Mouse (Mus musculus) liver, embryonic 14.5 days (tissue): Measurements from ENCODE around the gene Tarbp2. TPM values are rescaled to one million over a fixed set of nuclear protein-coding genes. Genes with fewer than 3 reads are reported as not detected.

Experiments used
- ATAC-seq: fragments of 200-750 bp; cut with Nextera tagmentation; 2 replicates; pipeline ENCODE4 v1.8.0; 2017; ENCODE audit warnings: moderate number of reproducible peaks, mild to moderate bottlenecking, moderate library complexity; ENCODE audit not compliant: insufficient read depth
- DNase-seq, 3 experiments: peaks; one replicate each; pipeline ENCODE4 v3.0.0-alpha.2; 2012 to 2013; ENCODE audit warnings: low read depth in 3 of 3, low spot score in 3 of 3
- H3K27ac ChIP-seq: fragments of 300-500 bp; sonication (generic); 2 replicates; pipeline ENCODE4 v1.5.1; 2014; ENCODE audit warnings: moderate library complexity, mild to moderate bottlenecking, control low read depth, inconsistent platforms
- H3K27me3 ChIP-seq: fragments of 300-500 bp; sonication (generic); 2 replicates; pipeline ENCODE4 v1.6.1; 2014; ENCODE audit warnings: mild to moderate bottlenecking, low read length, moderate library complexity; ENCODE audit not compliant: control insufficient read depth, insufficient read depth
- H3K36me3 ChIP-seq: fragments of 300-500 bp; sonication (generic); replicated peaks from 2 replicates; pipeline ENCODE4 v1.6.1; 2014; ENCODE audit warnings: low read depth; ENCODE audit not compliant: control insufficient read depth, insufficient read depth
- H3K4me1 ChIP-seq, 2 experiments: fragments of 200-500 bp in 1 of 2; fragments of 300-500 bp in 1 of 2; sonication (generic) in 1 of 2; replicated peaks; 2 replicates each; pipeline ENCODE4 v1.6.1; 2012 to 2014; ENCODE audit warnings: antibody characterized with exemption in 1 of 2, inconsistent platforms in 1 of 2, low read length in 1 of 2; ENCODE audit not compliant: control insufficient read depth in 2 of 2, insufficient read depth in 2 of 2
- H3K4me2 ChIP-seq: fragments of 300-500 bp; sonication (generic); 2 replicates; pipeline ENCODE4 v1.6.1; 2014; ENCODE audit warnings: low read depth, mild to moderate bottlenecking, control low read depth, moderate library complexity
- H3K4me3 ChIP-seq, 2 experiments: fragments of 200-500 bp in 1 of 2; fragments of 300-500 bp in 1 of 2; sonication (generic) in 1 of 2; 2 replicates each; pipeline ENCODE4 v1.5.1; 2012 to 2014; ENCODE audit warnings: low read depth in 2 of 2, low read length in 2 of 2, mild to moderate bottlenecking in 2 of 2, control low read depth in 1 of 2, inconsistent platforms in 1 of 2, moderate library complexity in 1 of 2; ENCODE audit not compliant: insufficient read depth in 1 of 2
- H3K9ac ChIP-seq: fragments of 300-500 bp; sonication (generic); replicated peaks from 2 replicates; pipeline ENCODE4 v1.6.1; 2014; ENCODE audit warnings: mild to moderate bottlenecking, control low read depth, moderate library complexity
- H3K9me3 ChIP-seq: fragments of 300-500 bp; sonication (generic); 2 replicates; pipeline ENCODE4 v1.6.1; 2016; ENCODE audit warnings: low read length, mixed read lengths; ENCODE audit not compliant: control insufficient read depth
- CTCF ChIP-seq: IDR thresholded peaks from 2 replicates; pipeline ENCODE4 v1.5.1; 2016; ENCODE audit warnings: antibody characterized with exemption, low read depth, control low read depth
- EP300 ChIP-seq: IDR thresholded peaks from 2 replicates; pipeline ENCODE4 v1.6.1; 2016; ENCODE audit warnings: antibody characterized with exemption, low read depth
- whole genome bisulfite sequencing: fragments of 180-500 bp; shearing (Covaris S2); extraction: QIAGEN DNeasy Blood & Tissue Kit; methylation state at CpG from one replicate; pipeline ENCODE4 v1.1.7; 2014; ENCODE audit not compliant: insufficient replicate concordance; 5-methylcytosine and 5-hydroxymethylcytosine counted together
- polyA plus RNA-seq, 2 experiments: library from polyadenylated mRNA; depleted of rRNA in 1 of 2; stranded (reverse) in 1 of 2; unstranded in 1 of 2; fragments of >200 nt; fragmentation: Nextera tagmentation in 1 of 2; extraction: Ambion mirVana in 1 of 2; gene quantifications; 2 replicates each; pipeline versions ENCODE4 v1.2.1 to v1.2.3; 2012 to 2014

Gene Tarbp2
- polyA plus RNA-seq, 2 experiments = 31.5 to 39.6 TPM

DNA sequence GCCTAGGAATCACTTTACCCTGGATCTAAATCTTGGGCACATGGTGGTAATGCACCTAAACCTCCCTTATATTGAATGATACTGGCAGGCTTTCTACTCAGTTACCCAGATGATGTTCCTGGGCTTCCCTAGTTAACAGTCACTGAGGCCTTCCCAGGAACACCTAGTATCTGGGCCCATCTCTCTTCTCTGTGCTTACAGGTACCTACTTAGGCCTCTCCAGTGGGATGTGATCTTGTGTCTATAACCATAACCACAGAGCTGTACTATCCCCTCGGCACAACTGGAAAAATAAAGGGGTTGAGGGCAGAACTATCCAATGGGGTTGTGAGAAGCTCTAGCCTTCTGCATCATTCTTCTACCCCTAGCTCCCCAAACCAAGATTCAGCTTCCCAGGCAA lies 11.1 kb upstream of the Tarbp2 start:
- 64% methylated on average over 1 of the region's 1 CpGs for WGBS

DNA sequence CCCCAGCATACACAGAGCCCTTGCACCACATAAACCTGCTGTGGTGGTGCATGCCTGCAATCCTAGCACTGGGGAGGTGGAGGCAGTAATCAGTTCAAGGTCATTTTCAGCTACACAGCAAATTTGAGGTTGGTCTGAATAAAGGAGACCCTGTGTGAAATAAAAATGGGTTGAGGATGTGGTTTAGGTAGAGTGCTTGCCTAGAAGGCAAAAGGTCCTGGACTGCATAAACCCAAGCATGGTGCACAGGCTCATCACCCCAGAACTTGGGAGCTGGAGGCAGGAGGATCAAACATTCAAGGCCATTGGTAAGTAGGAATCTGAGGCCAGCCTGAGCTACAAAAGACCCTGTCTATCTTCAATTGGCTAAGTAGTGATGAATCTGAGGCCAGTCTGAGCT lies 10.4 kb upstream of the Tarbp2 start:
- H3K27ac ChIP-seq = no peak overlapping the region
- no peak overlapping the region for H3K4me2 ChIP-seq
- no peak overlapping the region for H3K4me3 ChIP-seq
- no peak overlapping the region for H3K9ac ChIP-seq
- H3K4me1 ChIP-seq = peaks cover 2 to 7% of the 10 kb centered on the region in 2 experiments; a peak in 3 of 4 replicates
- TF ChIP-seq CTCF (no peak), EP300 (no peak)
- no peaks in the 10 kb centered on the region for H3K9me3 ChIP-seq
- ATAC-seq = no peak
- H3K36me3 ChIP-seq = peaks cover 13% of the 10 kb centered on the region
- no peaks in the 10 kb centered on the region; the same call in 1 of the 2 replicates for H3K27me3 ChIP-seq
- no peak for DNase-seq

More for the DNA sequence above, 11.1 kb upstream of the Tarbp2 start:
- no peak for DNase-seq
- Histone ChIP-seq H3K4me2 (no peak overlapping the region), H3K27ac (no peak overlapping the region), H3K36me3 (peaks cover 17% of the 10 kb centered on the region), H3K27me3 (no peaks in the 10 kb centered on the region; the same call in 1 of the 2 replicates), H3K9me3 (no peaks in the 10 kb centered on the region), H3K4me1 (peaks cover 2 to 7% of the 10 kb centered on the region in 2 experiments), H3K4me3 (no peak overlapping the region), H3K9ac (no peak overlapping the region)
- ATAC-seq = no peak
- TF ChIP-seq CTCF = no peak
- TF ChIP-seq EP300 = no peak

DNA sequence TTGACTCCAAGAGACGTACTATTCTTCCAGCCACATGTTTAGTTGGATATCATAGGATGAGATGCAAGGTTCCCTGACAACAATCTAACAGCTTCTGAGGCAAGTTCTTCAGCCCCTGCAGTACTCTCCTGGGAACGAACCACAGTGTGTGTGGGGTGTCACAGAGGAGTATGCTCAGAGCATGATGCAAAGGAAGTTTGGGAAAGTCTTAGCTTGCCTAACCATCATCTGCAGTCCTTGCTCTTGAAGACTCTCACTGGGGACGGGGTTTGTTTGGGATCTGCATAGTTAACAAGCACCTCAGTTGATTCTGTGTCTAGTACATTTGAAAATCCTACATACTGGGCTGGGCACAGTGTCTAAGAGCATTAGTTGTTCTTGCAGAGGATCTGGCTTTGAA lies 9.7 kb upstream of the Tarbp2 start:
- peaks cover 2 to 7% of the 10 kb centered on the region in 2 experiments; a peak in 3 of 4 replicates for H3K4me1 ChIP-seq
- H3K27ac ChIP-seq = no peak overlapping the region
- no peaks in the 10 kb centered on the region; the same call in 1 of the 2 replicates for H3K27me3 ChIP-seq
- no peak overlapping the region for H3K9ac ChIP-seq
- TF ChIP-seq CTCF (no peak), EP300 (no peak)
- no peak overlapping the region for H3K4me2 ChIP-seq
- ATAC-seq (no peak), DNase-seq (no peak)
- no peaks in the 10 kb centered on the region for H3K9me3 ChIP-seq
- WGBS = 61% methylated on average over 3 of the region's 3 CpGs
- H3K4me3 ChIP-seq = no peak overlapping the region
- peaks cover 7% of the 10 kb centered on the region; the same call in 1 of the 2 replicates for H3K36me3 ChIP-seq

DNA sequence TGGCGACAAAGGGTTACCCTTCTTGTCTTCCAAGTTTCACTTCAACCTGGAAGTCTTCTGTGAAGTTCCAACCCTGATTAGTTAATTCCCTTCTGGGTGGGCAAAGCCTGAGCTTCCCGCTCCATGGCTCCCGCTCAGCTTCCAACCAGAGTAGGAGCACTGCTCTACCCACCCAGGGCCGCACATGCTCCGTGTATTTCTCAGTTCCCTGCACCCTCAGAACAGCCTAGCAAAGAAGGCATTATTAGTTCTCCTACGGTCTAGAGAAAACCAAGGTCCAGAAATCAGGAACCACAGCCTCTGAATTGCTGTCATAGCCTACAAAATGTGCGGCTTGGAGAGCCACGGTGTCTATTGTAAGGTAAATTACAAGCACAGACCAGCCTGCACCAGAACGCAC lies 7.9 kb upstream of the Tarbp2 start:
- WGBS = 16% methylated on average over 9 of the region's 9 CpGs
- Histone ChIP-seq H3K27me3 (no peaks in the 10 kb centered on the region; the same call in 1 of the 2 replicates), H3K4me3 (peak overlapping the region; percentile 56 to 62), H3K9ac (peak overlapping the region; percentile 59), H3K9me3 (no peaks in the 10 kb centered on the region), H3K4me2 (peak overlapping the region; percentile 90), H3K27ac (no peak overlapping the region), H3K36me3 (no peaks in the 10 kb centered on the region), H3K4me1 (peaks cover 2 to 7% of the 10 kb centered on the region in 2 experiments; a peak in 3 of 4 replicates)
- peak; percentile 16 for ATAC-seq
- no peak for DNase-seq
- no peak for TF ChIP-seq CTCF
- no peak for TF ChIP-seq EP300

DNA sequence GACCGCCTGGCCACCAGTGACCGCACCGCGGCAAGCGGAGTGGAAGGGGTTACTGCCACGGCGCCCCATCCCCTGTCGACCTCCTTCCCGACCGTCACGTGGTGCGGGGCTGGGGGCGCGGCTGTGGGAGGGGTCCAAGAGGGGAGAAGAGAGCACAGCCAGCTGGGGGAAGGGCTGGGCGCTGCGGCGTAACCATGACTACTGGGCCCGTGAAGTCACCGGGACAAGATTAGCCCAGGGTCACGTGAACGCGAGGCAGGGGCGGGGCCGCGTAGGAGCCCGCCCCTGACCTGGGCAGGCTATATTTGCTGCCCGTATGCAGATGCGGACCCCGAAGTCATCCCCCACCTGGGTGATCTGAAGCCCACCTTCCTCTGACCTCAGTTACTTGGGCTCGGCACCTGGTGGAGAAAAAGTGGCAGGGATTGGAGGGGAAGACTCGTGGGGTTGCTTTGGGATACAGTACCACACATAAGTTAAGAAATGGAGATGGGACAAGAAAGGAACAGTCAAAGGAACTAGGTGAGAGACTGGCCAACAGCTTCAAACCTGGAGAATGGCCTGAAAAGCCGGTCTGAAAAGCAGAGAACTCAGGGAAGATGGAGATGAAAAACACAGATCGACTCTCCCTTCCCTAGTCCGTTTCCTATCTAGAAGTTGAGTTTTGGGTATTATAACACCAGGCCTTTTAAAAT lies 7.3 kb upstream of the Tarbp2 start:
- Histone ChIP-seq H3K9me3 (no peaks in the 10 kb centered on the region), H3K4me1 (peaks cover 2 to 7% of the 10 kb centered on the region in 2 experiments; a peak in 3 of 4 replicates), H3K27me3 (peaks cover 2% of the 10 kb centered on the region), H3K4me3 (peak overlapping the region; percentile 56 to 62), H3K4me2 (peak overlapping the region; percentile 90), H3K9ac (peak overlapping the region; percentile 59), H3K36me3 (no peaks in the 10 kb centered on the region), H3K27ac (no peak overlapping the region)
- WGBS = 3% methylated on average over 33 of the region's 34 CpGs
- DNase-seq (peak; percentile 53 to 61 (median 56)), ATAC-seq (peak; percentile 89)
- TF ChIP-seq EP300 = no peak
- no peak for TF ChIP-seq CTCF
